Mouse (Mus musculus) liver, embryonic 14.5 days (tissue): Measurements from ENCODE around the gene Ptprt. TPM values are rescaled to one million over a fixed set of nuclear protein-coding genes. Genes with fewer than 3 reads are reported as not detected.

ENCODE experiments used
- ATAC-seq: fragments of 200-750 bp; cut with Nextera tagmentation; 2 replicates; pipeline ENCODE4 v1.8.0; 2017; ENCODE audit warnings: moderate number of reproducible peaks, mild to moderate bottlenecking, moderate library complexity; ENCODE audit not compliant: insufficient read depth
- DNase-seq, 3 experiments: peaks; one replicate each; pipeline ENCODE4 v3.0.0-alpha.2; 2012 to 2013; ENCODE audit warnings: low read depth in 3 of 3, low spot score in 3 of 3
- H3K27ac ChIP-seq: fragments of 300-500 bp; sonication (generic); 2 replicates; pipeline ENCODE4 v1.5.1; 2014; ENCODE audit warnings: moderate library complexity, mild to moderate bottlenecking, control low read depth, inconsistent platforms
- H3K27me3 ChIP-seq: fragments of 300-500 bp; sonication (generic); 2 replicates; pipeline ENCODE4 v1.6.1; 2014; ENCODE audit warnings: mild to moderate bottlenecking, low read length, moderate library complexity; ENCODE audit not compliant: control insufficient read depth, insufficient read depth
- H3K36me3 ChIP-seq: fragments of 300-500 bp; sonication (generic); replicated peaks from 2 replicates; pipeline ENCODE4 v1.6.1; 2014; ENCODE audit warnings: low read depth; ENCODE audit not compliant: control insufficient read depth, insufficient read depth
- H3K4me1 ChIP-seq, 2 experiments: fragments of 200-500 bp in 1 of 2; fragments of 300-500 bp in 1 of 2; sonication (generic) in 1 of 2; replicated peaks; 2 replicates each; pipeline ENCODE4 v1.6.1; 2012 to 2014; ENCODE audit warnings: antibody characterized with exemption in 1 of 2, inconsistent platforms in 1 of 2, low read length in 1 of 2; ENCODE audit not compliant: control insufficient read depth in 2 of 2, insufficient read depth in 2 of 2
- H3K4me2 ChIP-seq: fragments of 300-500 bp; sonication (generic); 2 replicates; pipeline ENCODE4 v1.6.1; 2014; ENCODE audit warnings: low read depth, mild to moderate bottlenecking, control low read depth, moderate library complexity
- H3K4me3 ChIP-seq, 2 experiments: fragments of 200-500 bp in 1 of 2; fragments of 300-500 bp in 1 of 2; sonication (generic) in 1 of 2; 2 replicates each; pipeline ENCODE4 v1.5.1; 2012 to 2014; ENCODE audit warnings: low read depth in 2 of 2, low read length in 2 of 2, mild to moderate bottlenecking in 2 of 2, control low read depth in 1 of 2, inconsistent platforms in 1 of 2, moderate library complexity in 1 of 2; ENCODE audit not compliant: insufficient read depth in 1 of 2
- H3K9ac ChIP-seq: fragments of 300-500 bp; sonication (generic); replicated peaks from 2 replicates; pipeline ENCODE4 v1.6.1; 2014; ENCODE audit warnings: mild to moderate bottlenecking, control low read depth, moderate library complexity
- H3K9me3 ChIP-seq: fragments of 300-500 bp; sonication (generic); 2 replicates; pipeline ENCODE4 v1.6.1; 2016; ENCODE audit warnings: low read length, mixed read lengths; ENCODE audit not compliant: control insufficient read depth
- CTCF ChIP-seq: IDR thresholded peaks from 2 replicates; pipeline ENCODE4 v1.5.1; 2016; ENCODE audit warnings: antibody characterized with exemption, low read depth, control low read depth
- EP300 ChIP-seq: IDR thresholded peaks from 2 replicates; pipeline ENCODE4 v1.6.1; 2016; ENCODE audit warnings: antibody characterized with exemption, low read depth
- WGBS: fragments of 180-500 bp; shearing (Covaris S2); extraction: QIAGEN DNeasy Blood & Tissue Kit; methylation state at CpG from one replicate; pipeline ENCODE4 v1.1.7; 2014; ENCODE audit not compliant: insufficient replicate concordance; 5-methylcytosine and 5-hydroxymethylcytosine counted together
- polyA plus RNA-seq, 2 experiments: library from polyadenylated mRNA; depleted of rRNA in 1 of 2; stranded (reverse) in 1 of 2; unstranded in 1 of 2; fragments of >200 nt; fragmentation: Nextera tagmentation in 1 of 2; extraction: Ambion mirVana in 1 of 2; gene quantifications; 2 replicates each; pipeline versions ENCODE4 v1.2.1 to v1.2.3; 2012 to 2014

Ptprt gene
- polyA plus RNA-seq, 2 experiments: 0.07 TPM; not detected in 1

DNA sequence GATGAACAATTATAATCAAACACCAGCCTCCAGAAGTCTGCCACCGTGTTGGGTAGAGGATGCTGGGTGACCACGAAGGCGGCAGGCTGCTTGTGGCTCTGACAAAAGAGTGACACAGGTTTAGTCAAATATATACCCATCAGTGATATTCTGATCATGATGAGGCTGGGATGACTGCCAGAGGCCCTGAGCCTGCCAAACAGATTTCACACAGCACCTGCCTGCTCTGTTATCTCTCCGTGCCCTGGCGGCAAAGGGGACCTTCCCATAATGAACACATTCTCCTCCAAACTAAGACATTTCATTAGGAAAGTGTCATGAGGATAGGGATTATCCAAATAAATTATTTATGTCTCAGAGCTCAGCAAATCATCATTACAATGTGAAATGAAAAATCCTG is 1113.6 kb downstream of the Ptprt start:
- WGBS: 76% methylated on average over 5 of the region's 5 CpGs
- Histone ChIP-seq H3K4me1 (no peaks in the 10 kb centered on the region), H3K9me3 (no peaks in the 10 kb centered on the region), H3K27ac (no peak overlapping the region), H3K4me3 (no peak overlapping the region), H3K27me3 (no peaks in the 10 kb centered on the region), H3K36me3 (no peaks in the 10 kb centered on the region), H3K4me2 (no peak overlapping the region), H3K9ac (no peak overlapping the region)
- no peak for TF ChIP-seq CTCF
- no peak for TF ChIP-seq EP300
- ATAC-seq (no peak), DNase-seq (no peak)

DNA sequence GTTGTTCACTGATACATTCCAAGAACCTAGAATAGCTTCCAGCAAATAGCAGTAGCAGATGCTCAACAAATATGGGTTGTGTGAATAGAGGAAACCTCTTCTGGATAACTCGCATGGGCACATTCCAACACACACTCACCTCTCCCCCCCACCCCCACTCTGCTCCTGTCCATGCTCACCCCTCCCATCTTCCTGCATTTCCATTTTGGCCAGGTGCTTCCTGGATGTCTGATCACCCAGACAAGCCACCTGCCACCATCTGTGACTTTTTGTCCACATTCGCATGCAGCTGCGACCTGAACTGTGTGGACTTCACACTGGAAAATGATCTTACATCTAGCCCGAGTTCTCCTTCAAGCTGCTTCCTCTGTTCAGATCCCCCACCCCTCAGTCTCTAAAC is 1115.5 kb downstream of the Ptprt start:
- WGBS: 59% methylated on average over 4 of the region's 4 CpGs
- no peak for ATAC-seq

DNA sequence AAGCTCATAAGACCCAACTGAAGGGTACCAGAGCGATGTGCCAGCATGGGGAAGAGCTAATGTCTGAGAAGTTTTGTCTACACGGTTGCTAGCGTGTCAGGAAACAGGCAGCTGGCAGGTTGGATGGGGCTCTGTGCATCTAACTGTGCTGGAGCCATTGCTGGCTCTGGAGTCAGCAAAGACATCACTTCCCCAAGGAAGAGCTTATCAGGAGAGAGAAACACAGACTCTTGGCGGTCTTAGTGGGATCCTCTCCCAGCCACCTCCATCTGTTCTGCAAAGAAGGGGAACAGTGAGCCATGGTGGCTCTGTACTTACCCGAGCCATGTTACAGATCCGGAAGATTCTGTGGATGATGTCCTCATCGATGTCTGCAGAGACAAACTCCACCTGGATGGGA is 1126.8 kb downstream of the Ptprt start:
- no peak for DNase-seq
- Histone ChIP-seq H3K9me3 (no peaks in the 10 kb centered on the region), H3K27ac (no peak overlapping the region), H3K4me3 (no peak overlapping the region), H3K27me3 (no peaks in the 10 kb centered on the region), H3K4me2 (no peak overlapping the region), H3K4me1 (no peaks in the 10 kb centered on the region), H3K36me3 (no peaks in the 10 kb centered on the region), H3K9ac (no peak overlapping the region)
- TF ChIP-seq EP300: no peak
- 64% methylated on average over 7 of the region's 7 CpGs for WGBS
- ATAC-seq: no peak

More for the DNA sequence above, 1115.5 kb downstream of the Ptprt start:
- Histone ChIP-seq H3K9ac (no peak overlapping the region), H3K27me3 (no peaks in the 10 kb centered on the region), H3K4me3 (no peak overlapping the region), H3K36me3 (no peaks in the 10 kb centered on the region), H3K9me3 (no peaks in the 10 kb centered on the region), H3K27ac (no peak overlapping the region), H3K4me2 (no peak overlapping the region), H3K4me1 (no peaks in the 10 kb centered on the region)
- DNase-seq: no peak
- TF ChIP-seq EP300 (no peak), CTCF (no peak)

DNA sequence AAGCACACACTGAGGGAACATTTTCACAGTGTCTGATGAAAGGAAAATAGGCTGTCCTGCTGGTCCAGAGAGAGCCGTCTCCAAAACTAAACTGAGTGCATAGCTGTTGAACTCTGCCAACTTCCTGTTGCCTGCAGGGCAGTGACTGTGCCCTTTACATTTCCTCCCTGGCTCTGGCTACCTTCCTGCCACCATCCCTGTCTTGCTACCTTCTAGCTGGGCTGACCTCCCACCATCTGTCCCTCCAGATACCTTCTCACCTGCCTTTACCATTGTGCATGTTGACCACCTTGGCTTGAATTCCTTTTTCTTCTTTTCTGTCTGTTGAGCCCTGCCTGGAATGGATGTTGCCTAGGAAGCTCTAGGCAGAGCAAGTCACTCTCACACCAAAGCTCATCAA is 1133.8 kb downstream of the Ptprt start:
- DNase-seq (no peak), ATAC-seq (no peak)
- Histone ChIP-seq H3K4me1 (no peaks in the 10 kb centered on the region), H3K9me3 (no peaks in the 10 kb centered on the region), H3K36me3 (no peaks in the 10 kb centered on the region), H3K4me2 (no peak overlapping the region), H3K9ac (no peak overlapping the region), H3K27ac (no peak overlapping the region), H3K4me3 (no peak overlapping the region), H3K27me3 (no peaks in the 10 kb centered on the region)
- WGBS: 47% methylated on average over 1 of the region's 1 CpGs
- TF ChIP-seq EP300 (no peak), CTCF (no peak)

DNA sequence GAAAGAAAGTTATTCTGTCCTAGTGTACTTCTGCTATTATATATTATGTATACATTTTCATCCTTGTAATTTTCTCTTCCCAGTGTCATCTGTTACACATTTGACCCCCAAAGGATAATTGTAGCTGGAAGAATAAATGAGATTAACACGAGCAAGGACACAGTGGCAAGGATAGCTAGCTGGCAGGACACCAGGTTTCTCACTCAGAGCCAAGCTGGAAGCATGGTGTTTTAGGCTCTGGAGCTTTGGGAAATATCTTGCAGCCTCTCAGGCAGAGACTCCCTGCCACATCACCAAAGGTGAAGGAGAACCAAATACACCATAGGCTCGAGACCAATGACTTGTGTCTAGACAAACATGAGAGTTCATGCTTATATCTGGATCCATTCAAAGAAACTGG is 1141.3 kb downstream of the Ptprt start:
- Histone ChIP-seq H3K9ac (no peak overlapping the region), H3K9me3 (no peaks in the 10 kb centered on the region), H3K36me3 (no peaks in the 10 kb centered on the region), H3K27me3 (no peaks in the 10 kb centered on the region), H3K4me1 (no peaks in the 10 kb centered on the region), H3K4me3 (no peak overlapping the region), H3K4me2 (no peak overlapping the region), H3K27ac (no peak overlapping the region)
- ATAC-seq (no peak), DNase-seq (no peak)
- WGBS: 24% methylated on average over 2 of the region's 2 CpGs
- TF ChIP-seq EP300 (no peak), CTCF (no peak)

DNA sequence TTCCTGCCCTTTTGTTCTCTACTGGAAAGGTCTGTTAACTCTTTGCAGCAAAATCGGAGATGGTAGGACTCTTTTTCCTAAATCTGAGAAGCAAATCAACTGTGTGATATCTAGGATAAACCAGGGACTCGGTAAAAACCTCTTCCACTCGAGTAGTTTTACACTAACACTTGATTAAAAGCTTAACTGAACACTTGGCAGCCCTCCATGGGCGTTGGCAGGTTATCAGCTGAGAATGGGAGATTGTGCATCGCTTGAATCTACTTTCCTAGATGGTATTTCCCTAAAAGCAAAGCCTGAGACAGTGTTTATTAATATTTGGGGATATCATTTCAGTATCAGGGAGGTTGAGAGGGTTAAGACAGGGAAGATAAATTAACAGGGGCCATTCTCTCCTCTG is 1144.0 kb downstream of the Ptprt start:
- H3K4me2 ChIP-seq: no peak overlapping the region
- no peaks in the 10 kb centered on the region for H3K9me3 ChIP-seq
- H3K36me3 ChIP-seq: no peaks in the 10 kb centered on the region
- no peak for ATAC-seq
- no peaks in the 10 kb centered on the region for H3K27me3 ChIP-seq
- no peak overlapping the region for H3K9ac ChIP-seq
- WGBS: 40% methylated on average over 5 of the region's 5 CpGs
- H3K4me3 ChIP-seq: no peak overlapping the region
- no peak for DNase-seq
- H3K4me1 ChIP-seq: no peaks in the 10 kb centered on the region
- H3K27ac ChIP-seq: no peak overlapping the region
- TF ChIP-seq EP300 (no peak), CTCF (no peak)
